Mouse (Mus musculus): ENCODE data around the gene Dyrk3.

DNA sequence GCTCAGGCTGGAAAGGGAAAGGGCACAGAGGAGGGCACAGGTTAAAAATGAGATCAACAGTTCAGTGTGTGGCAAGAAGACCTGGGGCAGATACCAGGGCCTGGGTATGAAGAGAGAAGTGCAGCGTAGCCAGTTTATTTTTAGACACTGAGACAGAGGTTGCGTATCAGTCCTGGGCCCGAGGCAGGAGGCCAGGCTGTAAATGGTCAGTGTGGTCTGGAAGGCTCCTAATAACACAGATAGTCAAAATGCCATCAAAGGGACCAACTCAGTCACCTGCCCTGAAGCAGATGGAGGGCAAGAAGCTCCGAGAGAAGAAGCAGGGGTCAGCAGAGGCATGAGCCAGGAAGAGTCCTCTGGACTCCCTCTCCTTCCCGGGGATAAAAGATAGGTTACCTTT lies 47.9 kb downstream of the Dyrk3 start:
- TF ChIP-seq CTCF (IDR thresholded peaks at IDR 0.05; ENCODE audit: borderline replicate concordance, extremely low read depth, insufficient read depth, insufficient read length) (no peak), POLR2A (IDR thresholded peaks at IDR 0.05; ENCODE audit: borderline replicate concordance, extremely low read depth, insufficient read depth, insufficient read length, poor library complexity, severe bottlenecking) (no peak)
